Mouse (Mus musculus) kidney, embryonic 15.5 days (tissue): ENCODE measurements around the gene Srms. TPM values are rescaled to one million over a fixed set of nuclear protein-coding genes. Genes with fewer than 3 reads are reported as not detected.
A peak's percentile ranks its signal among the peaks of the same experiment; 100 is the strongest.

Experiments used
- ATAC-seq: fragments of 200-750 bp; cut with Nextera tagmentation; replicated peaks from 2 replicates; pipeline ENCODE4 v1.8.0; 2017; ENCODE audit warnings: moderate TSS enrichment; ENCODE audit not compliant: low FRiP score
- H3K27ac ChIP-seq: fragments of 300-500 bp; sonication (generic); 2 replicates; pipeline ENCODE4 v1.5.1; 2015; ENCODE audit warnings: mild to moderate bottlenecking, inconsistent platforms
- H3K27me3 ChIP-seq: fragments of 300-500 bp; sonication (generic); 2 replicates; pipeline ENCODE4 v1.6.1; 2015; ENCODE audit warnings: inconsistent platforms
- H3K36me3 ChIP-seq: fragments of 300-500 bp; sonication (generic); 2 replicates; pipeline ENCODE4 v1.6.1; 2015; ENCODE audit warnings: inconsistent platforms
- H3K4me1 ChIP-seq: fragments of 300-500 bp; sonication (generic); 2 replicates; pipeline ENCODE4 v1.6.1; 2015; ENCODE audit warnings: inconsistent platforms
- H3K4me2 ChIP-seq: fragments of 300-500 bp; sonication (generic); 2 replicates; pipeline ENCODE4 v1.6.1; 2015; ENCODE audit warnings: moderate library complexity, mild to moderate bottlenecking, inconsistent platforms
- H3K4me3 ChIP-seq: fragments of 300-500 bp; sonication (generic); replicated peaks from 2 replicates; pipeline ENCODE4 v1.5.1; 2015; ENCODE audit warnings: mild to moderate bottlenecking, inconsistent platforms
- H3K9ac ChIP-seq: fragments of 300-500 bp; sonication (generic); 2 replicates; pipeline ENCODE4 v1.6.1; 2015; ENCODE audit warnings: mild to moderate bottlenecking, inconsistent platforms
- H3K9me3 ChIP-seq: fragments of 300-500 bp; sonication (generic); replicated peaks from 2 replicates; pipeline ENCODE4 v1.6.1; 2016; ENCODE audit warnings: inconsistent platforms
- WGBS: fragments of 180-500 bp; shearing (Covaris S2); methylation state at CpG from one replicate; pipeline ENCODE4 v1.1.7; 2015; ENCODE audit warnings: mixed read lengths; 5-methylcytosine and 5-hydroxymethylcytosine counted together
- polyA plus RNA-seq: library from polyadenylated mRNA; unstranded; fragments of >200 nt; fragmentation: Nextera tagmentation; extraction: Ambion mirVana; gene quantifications from 2 replicates; pipeline ENCODE4 v1.2.1, GENCODE M21; 2015

Gene Srms
- polyA plus RNA-seq, 1 experiment from 2014 or later = 0.45 TPM

DNA sequence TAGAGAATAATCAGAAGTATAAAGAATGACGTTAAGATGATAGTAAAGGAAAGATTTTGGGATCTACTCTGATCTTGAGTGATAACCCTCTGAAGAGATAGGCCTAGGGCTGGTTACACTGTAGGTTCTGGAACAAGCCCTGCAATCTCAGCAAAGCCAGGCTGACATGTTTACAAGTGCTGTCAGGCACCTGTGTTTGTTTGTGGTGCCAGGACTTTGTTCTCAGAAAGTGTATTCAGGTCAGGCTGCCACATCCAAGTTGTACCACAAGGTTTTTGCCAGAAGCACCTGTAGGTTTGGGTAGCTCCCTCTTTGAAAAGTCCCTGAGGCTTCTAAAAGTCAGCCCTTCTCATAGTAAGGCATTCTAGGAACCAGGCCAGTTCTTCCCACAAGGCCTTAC lies 23.7 kb downstream of the Srms start:
- Histone ChIP-seq H3K27ac (peak overlapping the region; percentile 82; the same call in 1 of the 2 replicates), H3K27me3 (no peaks in the 10 kb centered on the region), H3K4me1 (peaks cover 12% of the 10 kb centered on the region), H3K9ac (no peak overlapping the region), H3K9me3 (no peaks in the 10 kb centered on the region), H3K36me3 (peaks cover 16% of the 10 kb centered on the region), H3K4me3 (no peak overlapping the region), H3K4me2 (no peak overlapping the region)
- no peak for ATAC-seq
- 88% methylated on average over 1 of the region's 1 CpGs for WGBS

DNA sequence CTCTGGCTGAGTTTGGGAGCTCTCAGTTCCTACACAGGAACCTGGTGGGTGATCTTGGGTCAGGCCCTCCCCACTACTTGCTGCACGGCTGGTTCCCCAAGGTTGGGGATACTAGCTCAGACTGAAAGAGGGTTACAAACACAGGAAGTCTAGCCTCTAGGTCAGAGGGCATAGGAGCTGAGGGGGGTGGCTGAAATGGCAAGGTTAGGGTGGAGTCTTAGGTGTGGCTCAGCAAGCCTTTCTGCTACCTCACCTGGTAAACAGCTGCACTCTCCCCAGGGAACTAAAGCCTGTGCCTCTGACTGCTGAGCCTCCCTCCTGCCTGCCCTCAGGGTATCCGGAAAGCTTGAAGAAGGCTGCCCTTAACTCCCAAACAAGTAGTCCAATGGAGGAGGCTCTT lies 24.3 kb downstream of the Srms start:
- Histone ChIP-seq H3K36me3 (peaks cover 16% of the 10 kb centered on the region), H3K9me3 (no peaks in the 10 kb centered on the region), H3K4me2 (peak overlapping the region; percentile 88), H3K4me1 (peaks cover 12% of the 10 kb centered on the region), H3K9ac (no peak overlapping the region), H3K4me3 (peak overlapping the region; percentile 81), H3K27ac (peak overlapping the region; percentile 82), H3K27me3 (no peaks in the 10 kb centered on the region)
- 52% methylated on average over 2 of the region's 2 CpGs for WGBS
- ATAC-seq = no peak

DNA sequence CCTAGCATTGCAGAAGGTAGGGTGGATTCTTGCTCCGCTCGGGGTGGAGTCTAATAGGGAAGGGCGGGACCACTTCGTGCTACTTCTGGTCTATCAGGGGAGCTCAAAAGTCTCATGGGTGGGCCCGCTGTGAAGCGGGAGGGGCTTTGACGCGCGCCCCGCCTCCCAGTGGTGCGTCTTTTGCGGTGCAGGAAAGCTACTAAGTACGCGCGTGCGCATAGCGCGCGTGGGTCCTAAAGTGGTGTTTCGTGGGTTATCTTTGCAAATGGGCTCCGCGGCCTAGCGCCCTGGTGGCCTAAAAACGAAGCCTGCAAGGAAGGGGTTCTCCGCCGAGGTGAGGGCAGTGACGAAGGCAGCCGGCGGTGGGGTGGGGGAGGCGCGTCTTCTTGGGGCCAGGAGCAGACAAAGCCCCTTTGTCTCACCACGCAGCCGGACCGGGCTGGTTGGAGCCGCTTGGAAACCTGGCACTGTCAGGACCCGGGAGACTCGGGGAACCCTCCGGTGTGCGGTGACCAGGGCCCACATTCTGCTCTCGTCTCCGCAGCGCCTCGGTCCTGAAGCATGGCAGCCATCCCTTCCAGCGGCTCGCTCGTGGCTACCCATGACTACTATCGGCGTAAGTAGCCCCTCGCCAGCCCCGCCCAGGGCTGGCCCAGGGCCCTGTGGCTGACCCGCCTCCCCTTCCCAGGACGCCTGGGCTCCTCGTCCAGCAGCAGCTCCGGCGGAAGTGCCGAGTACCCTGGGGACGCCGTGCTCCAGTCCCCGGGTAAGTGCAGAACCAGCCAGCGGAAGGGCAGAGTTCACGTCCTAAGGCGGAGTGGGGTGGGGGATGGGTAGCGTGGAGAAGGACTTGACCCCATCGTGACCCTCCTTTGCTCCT lies 25.6 kb downstream of the Srms start, which contains the start of gene Ppdpf:
Ppdpf (plus strand) TSS at position 127 of the 880 bp plus-strand sequence.
- H3K9ac ChIP-seq = peak within 1 kb of the TSS; percentile 87
- ATAC-seq = peak; percentile 98
- H3K27me3 ChIP-seq = no peaks in the 10 kb centered on the region
- peaks cover 16% of the 10 kb centered on the region for H3K36me3 ChIP-seq
- H3K27ac ChIP-seq = peak within 1 kb of the TSS; percentile 96
- under 1% methylated on average over 64 of the region's 64 CpGs for WGBS
- H3K4me2 ChIP-seq = peak within 1 kb of the TSS; percentile 88
- H3K4me1 ChIP-seq = peaks cover 12% of the 10 kb centered on the region
- no peaks in the 10 kb centered on the region for H3K9me3 ChIP-seq
- peak within 1 kb of the TSS; percentile 81 for H3K4me3 ChIP-seq

DNA sequence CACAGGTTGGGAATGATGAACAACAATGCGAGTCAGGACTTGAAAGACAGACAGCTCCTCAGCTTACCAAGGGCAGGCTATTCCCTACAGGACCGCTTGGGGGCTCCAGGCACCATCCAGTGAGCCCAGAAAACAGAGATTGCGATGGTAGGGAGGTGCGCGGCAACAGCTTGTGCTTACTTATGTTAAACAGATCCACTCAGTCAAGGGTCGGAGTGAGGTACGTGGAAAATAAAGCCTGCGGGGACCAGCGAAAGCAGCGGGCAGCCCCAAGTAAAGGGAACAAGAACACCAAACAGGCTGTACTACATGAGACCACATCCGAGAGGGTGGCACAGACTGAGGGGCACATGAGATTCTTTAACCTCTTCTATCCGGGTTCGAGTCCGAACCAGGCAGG lies 26.4 kb downstream of the Srms start:
- Histone ChIP-seq H3K36me3 (peaks cover 16% of the 10 kb centered on the region), H3K27me3 (no peaks in the 10 kb centered on the region), H3K4me2 (peak overlapping the region; percentile 88), H3K27ac (peak overlapping the region; percentile 96), H3K4me1 (peaks cover 12% of the 10 kb centered on the region), H3K9ac (peak overlapping the region; percentile 87), H3K9me3 (no peaks in the 10 kb centered on the region), H3K4me3 (peak overlapping the region; percentile 81)
- ATAC-seq = peak; percentile 84
- WGBS = under 1% methylated on average over 14 of the region's 14 CpGs

DNA sequence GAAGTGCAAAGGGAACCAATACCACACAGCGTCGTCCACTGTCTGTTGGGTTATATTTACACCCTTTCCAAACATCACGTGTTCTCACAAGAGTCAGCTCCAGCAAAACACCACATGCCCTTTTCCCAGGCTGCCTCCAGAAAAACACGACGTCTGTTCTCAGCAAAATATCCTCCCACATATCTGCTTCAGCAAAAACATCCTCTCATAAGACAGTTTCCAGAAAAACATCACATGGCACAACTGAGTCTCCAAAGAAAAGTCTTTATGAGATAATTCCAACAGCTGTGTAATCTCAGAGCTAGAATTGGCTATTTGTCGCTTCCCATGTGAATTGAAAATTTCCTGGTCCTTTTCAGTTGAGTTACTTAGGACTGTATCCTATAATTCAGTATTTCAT lies 32.1 kb downstream of the Srms start:
- 61% methylated on average over 6 of the region's 6 CpGs for WGBS
- Histone ChIP-seq H3K4me1 (no peaks in the 10 kb centered on the region), H3K9me3 (no peaks in the 10 kb centered on the region), H3K4me3 (no peak overlapping the region), H3K27ac (no peak overlapping the region), H3K27me3 (no peaks in the 10 kb centered on the region), H3K4me2 (no peak overlapping the region), H3K36me3 (no peaks in the 10 kb centered on the region), H3K9ac (no peak overlapping the region)
- ATAC-seq = no peak

DNA sequence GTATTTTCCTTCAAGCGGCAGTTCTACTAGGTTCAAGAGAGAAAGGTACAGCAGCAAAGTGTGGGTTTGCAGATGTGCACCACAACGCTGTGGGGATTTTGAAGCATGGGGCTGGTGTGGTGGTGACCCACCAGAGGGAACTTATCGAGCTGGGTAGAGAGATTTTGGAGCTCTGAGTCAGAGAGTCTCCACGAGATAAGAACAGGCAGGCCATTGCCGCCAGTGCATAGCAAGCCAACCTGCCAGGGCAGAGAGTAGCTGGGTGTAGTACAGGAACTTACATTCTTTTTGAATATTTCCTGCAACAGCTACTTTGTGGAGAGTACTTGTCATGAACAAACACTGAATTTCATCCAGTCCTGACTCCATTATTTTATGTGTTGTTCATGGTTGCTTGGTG lies 34.5 kb downstream of the Srms start:
- H3K36me3 ChIP-seq = no peaks in the 10 kb centered on the region
- H3K27me3 ChIP-seq = no peaks in the 10 kb centered on the region

DNA sequence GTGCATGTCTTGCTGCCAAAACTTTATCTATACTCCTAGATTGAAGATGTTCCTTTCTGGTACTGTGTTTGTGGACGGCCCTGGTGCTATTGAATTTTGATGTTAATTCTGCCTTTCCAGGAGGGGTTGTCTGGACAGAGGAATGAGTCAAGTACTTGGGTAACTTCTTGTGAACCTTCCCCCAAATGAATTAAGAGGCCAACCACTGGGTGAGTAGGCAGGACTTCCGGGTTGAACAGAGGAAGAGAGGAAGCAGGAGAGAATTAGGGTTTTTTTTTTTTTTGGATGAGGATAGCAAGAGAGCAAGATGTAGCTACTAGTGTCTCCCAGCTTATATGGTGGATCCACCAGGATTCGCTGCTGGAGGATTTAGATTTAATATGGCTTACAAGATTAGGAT lies 35.0 kb downstream of the Srms start:
- H3K4me2 ChIP-seq = no peak overlapping the region
- no peaks in the 10 kb centered on the region for H3K4me1 ChIP-seq
- 77% methylated on average over 3 of the region's 3 CpGs for WGBS
- no peaks in the 10 kb centered on the region for H3K9me3 ChIP-seq
- no peak overlapping the region for H3K9ac ChIP-seq
- H3K27me3 ChIP-seq = no peaks in the 10 kb centered on the region
- no peaks in the 10 kb centered on the region for H3K36me3 ChIP-seq
- H3K27ac ChIP-seq = no peak overlapping the region
- no peak overlapping the region for H3K4me3 ChIP-seq
- no peak for ATAC-seq

More for the DNA sequence above, 34.5 kb downstream of the Srms start:
- H3K9ac ChIP-seq = no peak overlapping the region
- H3K27ac ChIP-seq = no peak overlapping the region
- H3K4me3 ChIP-seq = no peak overlapping the region
- H3K9me3 ChIP-seq = no peaks in the 10 kb centered on the region
- WGBS = 83% methylated on average over 5 of the region's 5 CpGs
- no peak for ATAC-seq
- no peaks in the 10 kb centered on the region for H3K4me1 ChIP-seq
- H3K4me2 ChIP-seq = no peak overlapping the region

DNA sequence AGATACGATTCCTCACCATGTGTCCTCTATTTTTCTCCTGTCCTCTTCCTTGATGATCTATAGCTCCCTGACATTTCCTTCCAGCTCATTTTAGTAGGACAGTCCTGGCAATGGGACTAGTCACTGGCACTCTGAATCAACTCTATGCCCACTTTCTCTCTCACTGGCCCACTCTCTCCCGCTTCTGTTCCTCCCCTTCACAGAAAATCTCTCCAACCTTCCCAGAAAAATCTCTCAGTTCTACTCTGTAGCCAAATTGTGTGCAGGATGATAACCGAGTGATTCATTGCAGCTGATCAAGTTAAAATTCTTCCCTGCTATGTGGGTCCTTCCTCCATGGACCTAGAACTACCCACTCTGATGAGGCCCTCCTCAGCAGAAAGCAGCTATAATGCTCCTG lies 38.3 kb downstream of the Srms start:
- H3K27ac ChIP-seq = no peak overlapping the region
- H3K27me3 ChIP-seq = no peaks in the 10 kb centered on the region
- H3K36me3 ChIP-seq = no peaks in the 10 kb centered on the region
- ATAC-seq = no peak
- WGBS = 77% methylated on average over 3 of the region's 3 CpGs
- H3K9me3 ChIP-seq = 0 out of 2 replicates have a peak, but pooled peaks cover 1% of the 10 kb centered on the region
- no peak overlapping the region for H3K9ac ChIP-seq
- H3K4me3 ChIP-seq = no peak overlapping the region
- no peaks in the 10 kb centered on the region for H3K4me1 ChIP-seq
- no peak overlapping the region for H3K4me2 ChIP-seq

DNA sequence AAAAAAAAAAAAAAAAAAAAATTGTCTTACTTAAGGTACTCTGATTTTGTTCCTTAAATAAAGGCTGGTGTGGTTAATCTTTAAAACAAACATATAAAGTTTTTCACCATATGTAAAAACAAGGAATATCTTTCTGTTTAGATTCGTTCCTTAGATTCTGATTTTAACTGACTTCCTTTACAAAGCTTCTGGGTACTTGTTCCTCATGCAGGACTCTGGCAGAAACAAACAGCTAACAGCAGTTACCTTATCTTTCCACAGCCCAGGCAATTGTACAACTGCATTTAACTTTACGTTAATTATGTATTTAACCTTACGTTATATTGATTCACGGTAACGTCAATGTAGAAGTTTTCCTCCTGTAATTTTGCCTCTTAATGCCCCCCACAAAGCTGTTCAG lies 46.5 kb downstream of the Srms start:
- Histone ChIP-seq H3K4me2 (no peak overlapping the region), H3K4me3 (no peak overlapping the region), H3K4me1 (no peaks in the 10 kb centered on the region), H3K36me3 (no peaks in the 10 kb centered on the region), H3K27me3 (peaks cover 7% of the 10 kb centered on the region; the same call in 1 of the 2 replicates), H3K9me3 (0 out of 2 replicates have a peak, but pooled peaks cover 4% of the 10 kb centered on the region), H3K27ac (no peak overlapping the region), H3K9ac (no peak overlapping the region)
- WGBS = 80% methylated on average over 5 of the region's 5 CpGs
- ATAC-seq = no peak

DNA sequence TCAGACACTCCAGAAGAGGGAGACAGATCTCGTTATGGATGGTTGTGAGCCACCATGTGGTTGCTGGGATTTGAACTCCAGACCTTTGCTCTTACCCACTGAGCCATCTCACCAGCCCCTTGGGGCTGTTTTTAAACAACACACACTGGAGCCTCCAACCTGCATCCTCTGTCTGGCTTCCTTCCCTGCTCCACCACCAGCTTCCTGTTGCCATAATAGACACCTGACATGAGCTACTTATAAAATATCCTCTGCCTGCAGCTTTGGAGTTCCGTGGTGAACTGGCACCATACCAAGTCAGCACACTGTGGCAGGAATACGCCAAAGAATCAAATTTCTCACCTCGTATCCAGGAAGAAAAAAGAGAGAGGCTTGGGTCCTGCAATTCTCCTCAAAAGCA lies 52.2 kb downstream of the Srms start:
- no peak for ATAC-seq
- 72% methylated on average over 4 of the region's 4 CpGs for WGBS
- no peak overlapping the region for H3K4me2 ChIP-seq

DNA sequence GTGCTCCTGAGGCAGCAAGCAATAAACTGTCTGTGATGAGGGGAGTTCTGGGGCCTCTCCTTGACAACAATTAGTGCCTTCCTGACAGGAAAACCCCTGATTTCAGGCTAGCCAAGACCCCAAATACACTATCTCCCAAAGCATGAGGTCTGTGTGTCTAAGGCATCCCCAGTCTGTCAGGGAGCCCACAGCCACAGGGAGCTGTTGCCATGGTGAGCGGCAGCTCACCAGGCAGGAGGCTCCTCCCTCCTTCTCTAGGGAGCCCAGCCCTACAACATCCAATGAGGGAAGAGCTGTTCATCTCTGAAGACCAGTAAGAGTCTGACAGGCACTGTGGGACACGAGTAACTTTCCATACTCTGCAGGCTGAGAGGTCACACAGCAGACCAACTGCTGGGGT lies 53.2 kb downstream of the Srms start:
- 2% methylated on average over 2 of the region's 2 CpGs for WGBS
- H3K4me2 ChIP-seq = no peak overlapping the region

More for the DNA sequence above, 52.2 kb downstream of the Srms start:
- Histone ChIP-seq H3K27ac (no peak overlapping the region), H3K36me3 (no peaks in the 10 kb centered on the region), H3K4me1 (peaks cover 8% of the 10 kb centered on the region), H3K27me3 (peaks cover 34% of the 10 kb centered on the region), H3K9me3 (no peaks in the 10 kb centered on the region), H3K4me3 (no peak overlapping the region), H3K9ac (no peak overlapping the region)

DNA sequence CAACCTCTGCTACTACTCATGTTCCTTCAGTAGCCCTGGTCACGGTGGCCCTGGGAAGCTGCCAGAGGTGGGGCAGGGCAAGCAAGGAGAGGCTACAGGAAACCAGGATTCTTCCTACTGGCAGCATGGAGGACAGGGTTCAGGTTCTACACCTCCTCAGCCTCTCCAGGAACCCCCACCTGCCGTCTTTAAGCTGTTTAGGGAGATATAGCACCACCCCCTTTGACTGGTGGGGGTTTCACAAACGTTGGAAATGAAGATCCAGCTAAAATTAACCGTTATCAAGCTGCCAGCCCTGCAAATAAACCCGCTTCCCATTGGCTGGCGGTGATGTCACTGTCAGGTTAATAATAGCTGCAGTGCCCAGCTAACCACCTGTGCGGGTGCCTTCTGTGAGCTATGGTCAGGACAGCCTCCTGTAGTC lies 53.9 kb downstream of the Srms start:
- no peak overlapping the region for H3K4me2 ChIP-seq
- H3K9ac ChIP-seq = no peak overlapping the region
- no peaks in the 10 kb centered on the region for H3K9me3 ChIP-seq
- H3K36me3 ChIP-seq = no peaks in the 10 kb centered on the region
- H3K4me1 ChIP-seq = peaks cover 8% of the 10 kb centered on the region
- no peak overlapping the region for H3K27ac ChIP-seq
- WGBS = 56% methylated on average over 7 of the region's 7 CpGs
- peaks cover 51% of the 10 kb centered on the region for H3K27me3 ChIP-seq
- H3K4me3 ChIP-seq = no peak overlapping the region
- ATAC-seq = no peak

More for the DNA sequence above, 53.2 kb downstream of the Srms start:
- Histone ChIP-seq H3K4me1 (peaks cover 8% of the 10 kb centered on the region), H3K9ac (no peak overlapping the region), H3K27me3 (peaks cover 45% of the 10 kb centered on the region), H3K27ac (no peak overlapping the region), H3K4me3 (no peak overlapping the region), H3K9me3 (no peaks in the 10 kb centered on the region), H3K36me3 (no peaks in the 10 kb centered on the region)
- ATAC-seq = peak; percentile 70
